Mouse (Mus musculus) thymus, adult 2 months (tissue): Measurements from ENCODE around the gene Arpc3.

Experiments
- CTCF ChIP-seq: fragments of 200-500 bp; IDR thresholded peaks from 2 replicates; pipeline ENCODE4 v1.5.1; 2012; ENCODE audit warnings: mild to moderate bottlenecking, control low read depth, low read length, moderate library complexity, borderline replicate concordance; ENCODE audit not compliant: control insufficient read depth, poor library complexity, insufficient read depth; ENCODE audit errors: extremely low read depth
- POLR2A ChIP-seq: fragments of 200-500 bp; IDR thresholded peaks from 2 replicates; pipeline ENCODE4 v1.6.1; 2012; ENCODE audit warnings: mild to moderate bottlenecking, low read length, control low read depth, moderate library complexity; ENCODE audit not compliant: control insufficient read depth, poor library complexity, insufficient read depth; ENCODE audit errors: extremely low read depth

DNA sequence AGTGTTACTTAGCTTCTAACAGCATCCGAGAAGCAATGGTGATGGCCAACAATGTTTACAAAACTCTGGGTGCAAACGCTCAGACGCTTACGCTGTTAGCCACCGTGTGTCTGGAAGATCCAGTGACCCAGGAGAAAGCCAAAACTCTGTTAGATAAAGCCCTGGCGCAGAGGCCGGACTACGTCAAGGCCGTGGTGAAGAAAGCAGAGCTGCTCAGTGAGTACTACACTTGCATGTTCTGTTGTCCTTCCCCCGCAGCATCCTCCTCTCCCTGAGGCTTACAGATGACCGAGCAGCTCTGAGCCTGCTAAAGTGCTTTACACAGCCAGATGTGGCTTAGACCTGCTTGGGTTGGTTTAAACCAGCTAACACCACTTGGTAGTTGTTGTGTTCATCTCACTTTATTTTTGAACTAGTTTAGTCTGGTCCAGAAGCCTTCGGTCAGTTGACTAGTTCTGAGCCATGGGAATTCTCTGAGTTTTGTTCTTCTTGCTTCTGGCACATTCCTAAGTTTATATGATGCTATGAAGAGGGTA is 48.5 kb downstream of the Arpc3 start:
- TF ChIP-seq CTCF (no peak), POLR2A (no peak)
